Mouse (Mus musculus) embryonic facial prominence, embryonic 10.5 days (tissue): ENCODE results near the gene Tacr2. TPM values are rescaled to one million over a fixed set of nuclear protein-coding genes. Genes with fewer than 3 reads are reported as not detected.

Experiments used
- DNase-seq: peaks from one replicate; pipeline ENCODE4 v3.0.0-alpha.2; 2017; ENCODE audit warnings: low spot score
- H3K27ac ChIP-seq: fragments of 300-500 bp; sonication (generic); replicated peaks from 2 replicates; pipeline ENCODE4 v1.5.1; 2016; ENCODE audit warnings: mild to moderate bottlenecking
- H3K27me3 ChIP-seq: fragments of 300-500 bp; sonication (generic); replicated peaks from 2 replicates; pipeline ENCODE4 v1.6.1; 2016; ENCODE audit warnings: low read depth, mild to moderate bottlenecking; ENCODE audit not compliant: poor library complexity, severe bottlenecking
- H3K36me3 ChIP-seq: fragments of 300-500 bp; sonication (generic); replicated peaks from 2 replicates; pipeline ENCODE4 v1.6.1; 2016; ENCODE audit warnings: mild to moderate bottlenecking, moderate library complexity
- H3K4me1 ChIP-seq: fragments of 300-500 bp; sonication (generic); 2 replicates; pipeline ENCODE4 v1.6.1; 2016
- H3K4me3 ChIP-seq: fragments of 300-500 bp; sonication (generic); 2 replicates; pipeline ENCODE4 v1.5.1; 2016; ENCODE audit warnings: mild to moderate bottlenecking, moderate library complexity
- H3K9me3 ChIP-seq: fragments of 300-500 bp; sonication (generic); 2 replicates; pipeline ENCODE4 v1.6.1; 2016; ENCODE audit warnings: mild to moderate bottlenecking
- WGBS: fragments of 180-500 bp; shearing (Covaris S2); methylation state at CpG from one replicate; pipeline ENCODE4 v1.1.7; 2016; 5-methylcytosine and 5-hydroxymethylcytosine counted together
- polyA plus RNA-seq: library from polyadenylated mRNA; unstranded; fragments of >200 nt; fragmentation: Nextera tagmentation; extraction: Ambion mirVana; gene quantifications from 2 replicates; pipeline ENCODE4 v1.2.1, GENCODE M21; 2016

Gene Tacr2
- polyA plus RNA-seq, 1 experiment from 2014 or later = not detected

DNA sequence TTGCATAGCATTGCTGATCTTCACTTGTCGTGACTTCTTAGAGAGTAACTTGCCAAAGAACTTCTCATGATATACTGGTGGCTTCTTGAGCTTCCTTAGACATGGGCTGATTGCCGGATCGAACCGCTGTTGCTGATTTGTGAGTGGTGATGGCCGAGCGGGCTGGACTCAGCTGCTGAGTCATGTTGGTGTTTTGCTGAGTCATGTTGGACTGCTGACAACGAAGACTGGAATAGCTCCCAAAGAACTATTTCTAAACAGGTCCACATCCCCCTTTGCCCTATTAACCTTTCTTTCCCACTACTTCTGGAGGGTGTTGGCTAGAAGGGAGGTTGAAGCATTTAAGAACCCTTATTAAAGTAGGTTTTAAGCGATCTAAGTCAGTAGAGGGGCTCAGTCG is 8.2 kb upstream of the Tacr2 start:
- Histone ChIP-seq H3K27ac (no peak overlapping the region), H3K36me3 (no peaks in the 10 kb centered on the region), H3K27me3 (0 out of 2 replicates have a peak, but pooled peaks cover 3% of the 10 kb centered on the region), H3K4me1 (peaks cover 19% of the 10 kb centered on the region), H3K9me3 (no peaks in the 10 kb centered on the region), H3K4me3 (no peak overlapping the region)
- no peak for DNase-seq
- 89% methylated on average over 9 of the region's 9 CpGs for WGBS

GRCm38 (mm10) chr10:62247156-62247555 is 5.1 kb upstream of the Tacr2 start:
- Histone ChIP-seq H3K4me1 (peaks cover 12% of the 10 kb centered on the region), H3K27ac (no peak overlapping the region), H3K4me3 (no peak overlapping the region), H3K36me3 (no peaks in the 10 kb centered on the region), H3K27me3 (peaks cover 8% of the 10 kb centered on the region; the same call in 1 of the 2 replicates), H3K9me3 (no peaks in the 10 kb centered on the region)
- WGBS = 57% methylated on average over 3 of the region's 3 CpGs
- no peak for DNase-seq

DNA sequence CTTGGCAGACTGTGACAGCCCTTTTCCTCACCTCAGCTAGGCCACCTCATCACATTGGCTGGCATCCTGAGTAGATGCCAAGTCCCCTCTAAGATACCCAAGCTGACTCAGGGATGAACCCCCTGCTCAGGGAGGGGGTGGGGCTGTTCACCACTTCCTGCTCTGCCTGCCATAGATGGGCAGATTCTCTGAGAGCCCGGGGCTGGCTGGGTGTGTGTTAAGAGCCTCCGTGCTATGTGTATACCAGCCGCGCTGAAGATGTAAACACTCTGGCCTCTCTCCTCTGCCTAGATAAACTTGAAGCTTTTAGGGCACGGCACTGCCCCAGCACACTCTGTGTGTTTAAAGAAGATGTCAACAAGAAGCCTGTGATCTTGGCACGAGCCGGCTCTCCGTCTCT is 4.4 kb upstream of the Tacr2 start:
- no peaks in the 10 kb centered on the region for H3K36me3 ChIP-seq
- peaks cover 12% of the 10 kb centered on the region; the same call in 1 of the 2 replicates for H3K4me1 ChIP-seq
- peaks cover 5% of the 10 kb centered on the region; the same call in 1 of the 2 replicates for H3K27me3 ChIP-seq
- no peaks in the 10 kb centered on the region for H3K9me3 ChIP-seq
- no peak overlapping the region for H3K4me3 ChIP-seq
- no peak for DNase-seq
- WGBS = 58% methylated on average over 8 of the region's 8 CpGs
- no peak overlapping the region for H3K27ac ChIP-seq

- no peaks in the 10 kb centered on the region for H3K36me3 ChIP-seq
- peaks cover 5% of the 10 kb centered on the region; the same call in 1 of the 2 replicates for H3K27me3 ChIP-seq
- DNase-seq = no peak
- 89% methylated on average over 27 of the region's 27 CpGs for WGBS
- peaks cover 10% of the 10 kb centered on the region; the same call in 1 of the 2 replicates for H3K4me1 ChIP-seq
- H3K4me3 ChIP-seq = no peak overlapping the region
- H3K9me3 ChIP-seq = no peaks in the 10 kb centered on the region
- no peak overlapping the region for H3K27ac ChIP-seq
Measured at GRCm38 (mm10) chr10:62252496-62253235, 428 bp downstream of the Tacr2 start.

- H3K4me3 ChIP-seq = no peak overlapping the region
- H3K27me3 ChIP-seq = no peaks in the 10 kb centered on the region
- H3K36me3 ChIP-seq = no peaks in the 10 kb centered on the region
- no peak overlapping the region for H3K27ac ChIP-seq
- 86% methylated on average over 5 of the region's 5 CpGs for WGBS
- no peak for DNase-seq
- no peaks in the 10 kb centered on the region for H3K9me3 ChIP-seq
- H3K4me1 ChIP-seq = peaks cover 5% of the 10 kb centered on the region
Measured at GRCm38 (mm10) chr10:62258298-62258697, 6.1 kb downstream of the Tacr2 start.

DNA sequence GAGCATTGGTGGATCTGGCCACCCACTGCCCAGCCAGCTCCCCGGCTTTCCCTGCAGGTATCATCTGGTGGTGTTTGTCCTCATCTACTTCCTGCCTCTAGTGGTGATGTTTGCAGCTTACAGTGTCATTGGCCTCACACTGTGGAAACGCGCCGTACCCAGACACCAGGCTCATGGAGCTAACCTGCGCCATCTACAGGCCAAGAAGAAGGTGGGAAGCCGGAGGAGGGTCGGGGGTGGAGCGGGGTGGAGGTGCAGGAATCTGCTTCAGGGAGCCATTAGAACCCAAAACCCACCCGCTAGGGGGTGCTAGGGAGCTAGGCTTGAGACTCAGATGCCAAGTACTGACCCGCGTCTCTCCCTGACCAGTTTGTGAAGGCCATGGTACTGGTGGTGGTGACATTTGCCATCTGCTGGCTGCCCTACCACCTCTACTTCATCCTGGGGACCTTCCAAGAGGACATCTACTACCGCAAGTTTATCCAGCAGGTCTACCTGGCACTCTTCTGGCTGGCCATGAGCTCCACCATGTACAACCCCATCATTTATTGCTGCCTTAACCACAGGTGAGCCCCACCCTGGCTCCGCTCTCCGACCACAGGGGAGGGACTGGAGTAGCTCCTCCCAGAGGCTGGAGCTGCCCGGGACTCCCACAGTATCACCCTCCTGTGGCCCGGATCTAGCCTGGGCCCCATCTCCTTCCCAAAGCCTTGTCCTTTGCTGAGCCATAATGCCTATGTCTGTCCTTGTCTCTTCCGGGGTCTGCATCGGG is 9.1 kb downstream of the Tacr2 start:
- no peak overlapping the region for H3K27ac ChIP-seq
- no peaks in the 10 kb centered on the region for H3K36me3 ChIP-seq
- no peaks in the 10 kb centered on the region for H3K9me3 ChIP-seq
- H3K4me3 ChIP-seq = no peak overlapping the region
- DNase-seq = peak; percentile 93
- H3K4me1 ChIP-seq = peaks cover 5% of the 10 kb centered on the region
- no peaks in the 10 kb centered on the region for H3K27me3 ChIP-seq
- WGBS = 17% methylated on average over 18 of the region's 18 CpGs

DNA sequence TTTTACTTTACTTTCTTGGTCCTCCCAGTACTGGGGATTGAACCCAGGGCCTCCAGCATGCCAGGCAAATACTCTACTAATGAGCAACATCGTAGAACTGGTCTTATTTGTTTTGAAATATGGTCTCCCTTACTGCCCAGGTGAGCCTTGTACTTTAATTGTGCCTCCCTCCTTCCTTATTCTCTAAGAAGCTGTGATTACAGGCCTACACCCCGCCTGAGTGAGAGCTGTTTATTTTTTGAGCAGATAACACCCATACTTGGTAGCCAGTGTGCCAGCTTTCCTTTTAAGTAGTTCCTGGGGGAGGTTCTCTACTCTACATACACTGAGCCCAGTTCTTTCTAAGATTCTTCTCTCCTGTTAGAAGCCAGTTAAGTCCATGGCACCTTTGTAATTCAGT is 12.1 kb downstream of the Tacr2 start:
- peaks cover 3% of the 10 kb centered on the region for H3K36me3 ChIP-seq
- no peaks in the 10 kb centered on the region for H3K9me3 ChIP-seq
- no peak overlapping the region for H3K27ac ChIP-seq
- DNase-seq = no peak
- 74% methylated on average over 2 of the region's 2 CpGs for WGBS
- no peak overlapping the region for H3K4me3 ChIP-seq
- H3K4me1 ChIP-seq = peaks cover 5% of the 10 kb centered on the region
- no peaks in the 10 kb centered on the region for H3K27me3 ChIP-seq

DNA sequence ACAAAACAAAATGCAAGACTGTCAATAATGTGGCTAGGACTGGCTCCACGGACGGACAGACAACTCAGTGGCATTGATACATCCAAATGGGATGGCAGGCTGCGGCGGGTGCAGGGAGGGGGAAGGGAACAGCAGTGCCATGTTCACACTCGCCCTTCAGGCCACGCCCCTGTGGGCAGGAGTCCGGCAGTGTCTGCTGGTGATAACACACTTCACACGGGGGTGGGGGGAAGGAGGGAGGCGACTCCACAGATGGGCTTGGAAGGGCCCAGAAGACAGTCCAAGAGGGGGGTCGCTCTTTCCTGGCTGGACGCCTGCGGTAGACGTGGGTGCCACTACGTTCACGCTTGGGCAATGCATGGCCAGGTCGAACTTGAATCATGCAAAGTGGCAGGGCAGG is 17.0 kb downstream of the Tacr2 start:
- no peak for DNase-seq
- H3K36me3 ChIP-seq = peaks cover 31% of the 10 kb centered on the region
- H3K27ac ChIP-seq = no peak overlapping the region
- no peaks in the 10 kb centered on the region; the same call in 1 of the 2 replicates for H3K4me1 ChIP-seq
- WGBS = 78% methylated on average over 16 of the region's 16 CpGs
- no peaks in the 10 kb centered on the region for H3K27me3 ChIP-seq
- no peaks in the 10 kb centered on the region for H3K9me3 ChIP-seq
- H3K4me3 ChIP-seq = no peak overlapping the region

DNA sequence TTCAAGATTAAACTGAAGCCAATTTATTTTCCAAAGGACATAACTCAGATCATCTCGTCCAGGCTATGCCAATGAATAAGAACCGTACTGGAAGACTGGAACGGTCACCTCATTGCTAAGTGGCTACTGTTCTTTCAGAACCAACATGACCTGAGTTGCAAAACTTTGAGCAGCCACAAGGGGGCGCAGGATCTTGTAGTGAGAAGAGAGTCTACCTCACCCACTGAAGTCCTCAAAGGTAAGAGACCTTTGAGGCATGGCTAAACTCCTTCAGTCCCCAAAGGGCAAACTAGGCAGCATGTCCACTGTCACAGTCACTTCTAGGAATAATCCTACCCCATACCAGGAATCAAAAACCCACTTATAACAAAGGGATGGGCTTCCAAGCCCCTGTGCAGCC is 23.0 kb downstream of the Tacr2 start:
- Histone ChIP-seq H3K27me3 (no peaks in the 10 kb centered on the region), H3K9me3 (peaks cover 3% of the 10 kb centered on the region; the same call in 1 of the 2 replicates), H3K4me3 (no peak overlapping the region), H3K27ac (no peak overlapping the region), H3K36me3 (peaks cover 33% of the 10 kb centered on the region), H3K4me1 (0 out of 2 replicates have a peak, but pooled peaks cover 3% of the 10 kb centered on the region)
- peak; percentile 84 for DNase-seq
- 38% methylated on average over 4 of the region's 4 CpGs for WGBS

DNA sequence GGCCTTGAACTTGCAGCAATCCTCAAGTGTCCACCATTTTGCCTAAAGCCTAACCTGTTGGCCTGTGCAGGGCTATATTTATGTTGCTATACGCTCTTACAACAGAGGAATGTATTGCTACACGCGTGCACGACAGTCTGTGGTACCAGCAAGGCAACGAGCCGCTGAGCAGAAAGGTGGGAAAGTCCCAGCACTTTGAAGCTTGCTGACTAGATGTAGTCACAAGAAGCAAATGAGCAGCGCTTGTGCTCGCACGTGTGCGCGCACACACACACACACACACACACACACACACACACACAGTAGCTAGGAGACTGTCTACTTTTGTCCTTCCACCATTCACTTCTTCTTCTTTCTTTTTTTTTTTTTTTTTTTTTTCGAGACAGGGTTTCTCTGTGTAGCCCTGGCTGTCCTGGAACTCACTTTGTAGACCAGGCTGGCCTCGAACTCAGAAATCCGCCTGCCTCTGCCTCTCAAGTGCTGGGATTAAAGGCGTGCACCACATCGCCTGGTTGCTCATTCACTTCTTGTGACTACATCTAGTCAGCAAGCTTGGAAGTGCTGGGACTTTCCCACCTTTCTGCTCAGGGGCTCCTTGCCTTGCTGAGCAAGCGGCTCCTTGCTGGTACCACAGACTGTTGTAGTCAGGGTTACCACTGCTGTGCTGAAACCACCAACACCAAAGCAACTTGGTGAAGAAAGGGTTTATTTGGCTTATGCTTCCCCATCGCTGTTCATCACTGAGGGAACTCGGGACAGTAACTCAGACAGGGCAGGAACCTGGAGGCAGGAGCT is 25.5 kb downstream of the Tacr2 start:
- H3K27me3 ChIP-seq = no peaks in the 10 kb centered on the region
- no peak for DNase-seq
- whole genome bisulfite sequencing = 95% methylated on average over 18 of the region's 19 CpGs
- H3K27ac ChIP-seq = no peak overlapping the region
- H3K9me3 ChIP-seq = peaks cover 6% of the 10 kb centered on the region; the same call in 1 of the 2 replicates
- no peak overlapping the region for H3K4me3 ChIP-seq
- H3K4me1 ChIP-seq = 0 out of 2 replicates have a peak, but pooled peaks cover 3% of the 10 kb centered on the region
- H3K36me3 ChIP-seq = peaks cover 41% of the 10 kb centered on the region

- H3K27ac ChIP-seq = 0 out of 2 replicates have a peak overlapping the region, but pooled peaks have one; percentile 16
- 85% methylated on average over 3 of the region's 3 CpGs for WGBS
Measured at GRCm38 (mm10) chr10:62279066-62279465, 26.8 kb downstream of the Tacr2 start.

DNA sequence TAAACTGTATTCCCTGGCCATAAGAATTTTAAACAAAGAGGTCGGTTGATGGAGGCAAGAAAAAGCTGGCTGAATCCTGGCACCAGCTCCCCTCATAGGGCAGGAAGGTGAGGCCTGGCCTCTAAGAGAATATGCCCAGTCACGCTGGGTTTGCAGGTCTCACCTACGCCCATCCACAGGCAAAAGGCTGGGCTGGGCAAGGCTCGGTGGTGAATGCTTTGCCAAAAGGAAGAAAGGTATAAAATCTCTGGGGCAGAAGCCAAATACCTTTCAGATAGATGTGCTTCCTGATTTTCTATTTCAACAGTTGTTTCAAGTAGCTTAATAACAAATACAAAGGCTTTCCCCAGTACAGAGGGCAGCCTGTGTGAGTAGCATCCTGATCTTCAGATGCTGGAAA is 27.4 kb downstream of the Tacr2 start:
- 91% methylated on average over 4 of the region's 4 CpGs for WGBS
- H3K36me3 ChIP-seq = peaks cover 38% of the 10 kb centered on the region
- DNase-seq = no peak

More at GRCm38 (mm10) chr10:62279066-62279465, 26.8 kb downstream of the Tacr2 start:
- Histone ChIP-seq H3K4me1 (0 out of 2 replicates have a peak, but pooled peaks cover 7% of the 10 kb centered on the region), H3K9me3 (peaks cover 6% of the 10 kb centered on the region; the same call in 1 of the 2 replicates), H3K36me3 (peaks cover 38% of the 10 kb centered on the region), H3K4me3 (no peak overlapping the region), H3K27me3 (no peaks in the 10 kb centered on the region)
- no peak for DNase-seq

More for the DNA sequence above, 27.4 kb downstream of the Tacr2 start:
- Histone ChIP-seq H3K9me3 (peaks cover 6% of the 10 kb centered on the region; the same call in 1 of the 2 replicates), H3K4me1 (0 out of 2 replicates have a peak, but pooled peaks cover 7% of the 10 kb centered on the region), H3K27me3 (no peaks in the 10 kb centered on the region), H3K4me3 (no peak overlapping the region), H3K27ac (no peak overlapping the region)
